Mouse (Mus musculus): ENCODE measurements around the gene Ntsr1.

Gene Ntsr1

DNA sequence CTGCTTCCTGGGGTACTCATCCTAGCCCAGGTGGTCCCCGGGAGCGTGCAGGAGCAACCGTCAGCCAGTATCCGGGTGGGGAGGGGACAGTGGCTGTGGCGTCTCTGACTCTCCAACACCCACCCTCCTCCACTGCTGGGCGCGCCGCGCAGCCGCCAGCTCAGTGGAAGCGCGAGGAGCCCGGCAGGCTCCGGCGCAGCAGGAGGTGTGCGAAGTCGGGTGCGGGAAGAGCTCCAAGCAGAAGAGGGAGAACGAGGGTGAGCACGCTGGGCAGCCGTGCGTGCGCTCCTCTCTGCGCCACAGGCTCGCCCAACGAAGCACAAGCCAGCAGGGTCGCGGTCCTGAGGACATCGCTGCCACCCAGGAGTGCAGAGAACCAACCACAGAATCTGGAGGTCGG, at the start of gene Ntsr1:
Gene Ntsr1 (plus strand): TSS at position 236 of the 400 bp plus-strand sequence.
- peak; percentile 52 to 55 for DNase-seq

- DNase-seq, result no peak
Observed at GRCm38 (mm10) chr2:180450529-180450928, 49.2 kb upstream of the Ntsr1 start.

- DNase-seq, result peak; percentile 88 to 93
Observed at GRCm38 (mm10) chr2:180455723-180456698, 43.8 kb upstream of the Ntsr1 start, which contains the start of gene Slco4a1. TSS of gene Slco4a1 (plus strand) at chr2:180456245.

DNA sequence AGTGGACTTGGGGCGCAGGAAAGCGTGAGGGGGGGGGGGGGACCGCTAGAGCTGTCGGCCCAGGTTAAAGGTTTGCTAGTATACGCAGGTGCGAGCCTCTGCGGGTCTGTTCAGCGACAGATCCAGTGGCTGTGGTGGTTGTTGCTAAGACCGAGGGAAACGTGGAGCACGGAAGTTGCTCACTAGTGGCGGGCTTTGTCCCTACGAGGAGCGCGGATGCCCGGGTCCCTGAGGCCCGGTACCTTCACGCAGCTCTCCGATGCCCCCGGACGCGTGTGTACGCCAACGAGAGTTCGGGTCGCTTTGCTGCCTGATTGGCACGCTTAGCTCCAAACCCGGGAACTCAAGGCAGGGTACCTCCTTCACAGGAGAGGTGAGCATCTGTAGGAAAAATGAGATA, 43.1 kb upstream of the Ntsr1 start:
- peak in 1 of 2 experiments; percentile 33 for DNase-seq

GRCm38 (mm10) chr2:180457680-180458079, 42.1 kb upstream of the Ntsr1 start:
- DNase-seq, result no peak

DNA sequence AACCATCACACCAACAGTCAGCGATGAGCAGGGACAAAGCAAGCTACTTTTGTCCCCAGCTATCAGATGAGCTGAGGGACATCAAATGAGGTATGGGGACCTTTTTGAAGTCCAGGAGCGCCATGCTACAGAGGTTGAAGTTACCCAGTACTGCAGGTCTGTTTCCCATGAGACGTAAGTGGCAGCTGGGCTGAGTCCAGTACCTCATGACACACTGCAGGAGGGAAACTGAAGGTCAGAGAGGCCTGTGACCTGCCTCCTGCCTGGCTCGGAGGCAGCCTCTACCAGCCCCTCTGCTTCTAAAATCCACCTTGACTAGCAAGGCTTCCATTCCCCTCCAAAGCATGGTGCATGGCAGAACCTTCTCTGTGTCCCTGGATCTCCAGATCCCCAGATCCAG, 40.3 kb upstream of the Ntsr1 start:
- DNase-seq, result no peak

DNA sequence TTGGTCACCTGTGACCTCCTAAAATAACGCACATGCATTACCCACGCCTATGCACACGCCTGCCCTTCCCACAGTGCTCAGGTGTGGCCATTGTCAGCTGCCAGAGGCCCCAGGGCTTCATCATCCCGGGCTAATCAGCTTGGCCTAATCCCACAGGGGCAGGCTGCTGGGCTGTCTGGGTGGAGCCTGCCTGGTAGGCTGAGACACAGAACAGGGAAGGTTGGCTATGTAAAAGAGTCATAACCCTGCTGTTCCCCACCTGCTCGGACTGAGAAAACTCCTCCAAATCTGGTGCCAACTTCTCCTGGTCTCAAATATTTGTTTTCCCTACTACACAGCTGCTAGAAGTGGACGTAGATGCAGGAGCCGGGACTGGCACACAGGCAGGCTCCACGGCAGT, 39.0 kb upstream of the Ntsr1 start:
- DNase-seq, result no peak

GRCm38 (mm10) chr2:180462593-180462992, 37.2 kb upstream of the Ntsr1 start:
- DNase-seq, result no peak

DNA sequence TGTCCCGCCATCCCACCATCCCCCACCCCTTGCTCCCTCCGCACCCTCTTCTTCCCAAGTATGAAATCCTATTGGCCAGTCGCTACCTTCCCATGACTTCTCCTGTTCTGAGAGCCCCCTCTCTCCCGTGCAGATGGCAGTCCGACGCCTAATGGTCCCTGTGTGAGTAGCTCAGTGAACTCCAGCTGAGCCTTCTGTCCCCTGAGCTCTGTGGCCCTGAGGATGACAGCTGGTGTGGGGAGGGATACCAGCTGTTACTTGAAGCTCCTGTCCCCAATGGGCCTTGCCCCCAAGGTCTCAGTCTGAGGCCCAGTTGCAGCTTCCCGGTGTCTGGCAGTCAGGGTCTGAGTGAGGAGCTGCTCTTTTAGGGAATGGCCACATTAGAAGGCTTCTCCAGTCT, 33.3 kb upstream of the Ntsr1 start:
- DNase-seq, result no peak

DNA sequence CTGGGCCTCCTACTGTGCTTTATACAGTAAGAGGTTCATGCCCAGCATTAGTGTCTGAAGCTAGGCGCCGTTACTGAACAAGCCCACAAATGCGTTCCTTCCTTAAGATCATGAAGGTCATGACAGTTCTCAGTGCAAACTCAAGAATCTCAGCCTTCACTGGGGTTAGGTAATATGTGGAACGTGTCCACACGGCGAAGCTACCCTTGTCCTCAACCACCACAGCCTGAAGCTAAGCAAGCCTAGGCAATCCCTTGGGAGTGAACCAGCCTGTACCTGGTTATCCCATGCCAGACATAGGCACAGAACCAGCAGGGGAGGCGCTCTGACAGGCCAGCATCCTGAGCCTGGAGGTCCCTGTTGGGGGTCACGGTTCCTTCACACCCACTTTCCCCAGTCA, 30.9 kb upstream of the Ntsr1 start:
- no peak for DNase-seq

DNA sequence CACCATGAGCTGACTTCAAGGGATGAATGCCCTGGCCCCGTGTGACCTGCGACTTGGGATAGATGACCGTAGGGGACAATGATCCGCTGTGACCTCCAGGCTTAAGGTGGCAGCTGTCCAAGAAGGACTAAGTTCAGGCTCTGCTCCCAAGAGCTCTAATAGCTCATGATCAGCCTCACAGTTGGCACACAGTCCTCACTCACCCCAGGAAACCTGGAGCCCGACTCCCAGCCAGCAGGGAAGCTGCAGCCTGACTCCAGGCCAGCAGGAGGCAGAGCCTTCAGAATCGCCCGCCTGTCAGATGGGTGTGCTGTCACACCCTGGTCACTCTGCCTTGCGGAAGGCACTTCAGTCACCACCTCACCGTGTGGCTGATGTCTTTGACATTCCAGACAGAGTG, 30.0 kb upstream of the Ntsr1 start:
- DNase-seq, result no peak

DNA sequence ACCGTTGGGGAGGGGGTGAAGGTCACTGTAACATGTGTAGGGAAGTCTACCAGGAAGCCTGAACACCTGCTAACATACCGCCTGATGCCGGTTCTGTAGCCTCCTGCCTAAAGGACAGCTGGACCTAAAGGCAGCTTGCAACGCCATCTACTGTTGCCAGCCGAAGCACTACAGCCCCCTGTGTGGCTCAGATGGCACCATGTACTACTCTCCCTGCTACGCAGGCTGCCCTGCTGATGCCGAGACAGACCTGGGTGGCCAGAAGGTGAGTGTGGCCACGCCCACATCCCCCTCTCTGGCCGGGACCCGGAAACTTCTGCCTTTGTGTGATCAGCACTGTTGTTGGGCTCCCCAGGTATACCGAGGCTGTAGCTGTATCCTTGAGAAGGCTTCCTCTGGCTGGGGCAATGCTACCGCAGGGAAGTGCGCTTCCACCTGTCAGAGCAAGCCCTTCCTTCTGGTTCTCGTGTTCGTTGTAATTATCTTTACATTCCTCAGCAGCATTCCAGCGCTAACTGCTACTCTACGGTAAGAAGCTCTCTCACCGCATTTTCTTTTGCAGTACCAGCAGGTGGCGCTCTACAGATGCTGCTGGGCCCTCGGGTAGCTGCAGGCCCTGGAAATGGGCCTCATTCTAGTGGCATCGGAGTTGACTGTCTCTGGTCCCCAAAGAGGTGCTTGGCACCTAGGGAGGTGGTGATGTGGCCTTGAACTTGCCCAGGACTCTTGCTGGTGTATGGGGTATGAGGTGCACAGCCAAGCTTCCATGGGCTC, 27.3 kb upstream of the Ntsr1 start:
- peak; percentile 70 to 77 for DNase-seq

- peak; percentile 83 to 87 for DNase-seq
Observed at GRCm38 (mm10) chr2:180473080-180473440, 26.7 kb upstream of the Ntsr1 start.

- DNase-seq, result no peak
Observed at GRCm38 (mm10) chr2:180474864-180475263, 24.9 kb upstream of the Ntsr1 start.

GRCm38 (mm10) chr2:180482274-180482673, 17.5 kb upstream of the Ntsr1 start:
- no peak for DNase-seq

DNA sequence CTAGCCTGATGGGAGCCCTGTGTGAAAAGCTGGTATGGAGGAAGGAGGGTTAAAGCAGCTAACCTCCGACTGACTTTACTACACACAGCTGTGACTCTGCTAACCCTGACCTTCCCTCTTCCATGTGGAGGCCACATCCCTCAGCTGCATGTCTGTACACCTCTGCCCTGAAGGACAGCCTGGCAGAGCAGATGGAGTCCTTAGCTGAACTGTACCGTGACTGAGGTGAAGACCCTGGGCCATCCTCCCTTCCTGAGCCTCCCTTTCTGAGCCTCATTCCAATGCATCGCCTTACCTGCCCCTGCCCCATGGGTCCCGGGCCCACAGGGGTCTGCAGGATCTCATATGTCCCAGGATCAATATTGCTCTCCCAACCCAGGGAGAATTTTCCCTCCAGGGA, 14.9 kb upstream of the Ntsr1 start:
- DNase-seq, result no peak

GRCm38 (mm10) chr2:180485306-180485705, 14.5 kb upstream of the Ntsr1 start:
- no peak for DNase-seq

GRCm38 (mm10) chr2:180488210-180488751, 11.5 kb upstream of the Ntsr1 start:
- DNase-seq, result peak; percentile 34 to 41

GRCm38 (mm10) chr2:180495906-180496305, 3.9 kb upstream of the Ntsr1 start:
- DNase-seq, result peak; percentile 39 to 52

- DNase-seq, result peak; percentile 82 to 89
Observed at GRCm38 (mm10) chr2:180500726-180501125, 950 bp downstream of the Ntsr1 start.

DNA sequence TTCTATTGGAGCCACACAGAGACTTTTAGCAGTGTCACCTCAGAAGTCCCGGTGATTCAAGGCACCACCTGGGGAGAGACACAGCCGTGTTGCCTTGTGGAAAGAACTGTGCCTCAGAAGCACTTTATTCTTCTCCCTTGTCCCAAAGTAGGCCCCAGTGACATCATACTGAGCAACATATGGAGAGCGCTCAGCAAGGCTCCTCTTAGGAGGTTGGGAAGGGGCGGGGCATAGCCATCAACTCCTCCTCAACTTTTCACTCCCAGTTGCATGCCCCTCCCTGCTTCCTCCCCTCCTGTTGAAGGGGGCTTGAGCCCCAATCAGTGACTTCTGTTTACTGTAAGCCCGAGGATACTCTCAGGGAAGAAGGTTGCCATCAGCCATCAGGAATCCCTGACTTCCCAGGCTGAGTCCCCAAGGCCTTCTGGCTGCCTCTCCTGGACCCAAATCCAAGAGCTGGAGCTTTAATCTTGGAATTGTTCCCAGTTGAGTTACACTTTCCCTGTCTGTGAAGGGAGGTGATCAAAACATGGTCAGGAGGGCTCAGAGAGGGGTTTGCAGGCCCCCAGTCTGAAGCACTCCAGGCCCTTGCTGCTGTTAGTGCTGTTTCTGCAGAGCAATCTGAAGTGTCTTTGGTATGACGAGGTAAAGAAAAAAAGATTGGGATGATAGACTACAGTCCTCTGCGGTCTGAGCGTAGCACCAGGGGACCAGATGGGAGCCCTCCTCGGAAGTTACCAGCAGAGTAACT, 1.6 kb downstream of the Ntsr1 start:
- peak; percentile 45 to 49 for DNase-seq

DNA sequence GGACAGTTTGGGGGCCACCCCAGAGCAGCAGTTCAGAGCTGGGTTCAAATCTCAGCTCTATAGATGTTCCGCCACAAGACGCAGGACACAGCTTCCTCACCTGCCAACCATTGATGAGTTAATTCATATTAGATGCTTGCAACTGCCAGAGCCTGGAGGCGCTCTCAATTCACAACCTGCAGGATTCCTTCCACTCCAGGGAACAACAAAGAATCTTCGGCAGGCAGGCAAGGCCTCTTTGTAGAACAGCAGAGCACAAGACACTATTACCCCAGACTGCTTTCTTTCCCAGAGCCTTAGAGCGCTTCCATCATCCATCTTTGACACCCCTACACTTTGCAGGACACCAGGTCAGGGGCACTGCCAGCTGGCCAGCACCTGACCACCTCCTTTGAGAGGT, 6.5 kb downstream of the Ntsr1 start:
- DNase-seq, result no peak
